Mouse (Mus musculus) liver, embryonic 15.5 days (tissue): Measurements from ENCODE around the gene Nfib. TPM values are rescaled to one million over a fixed set of nuclear protein-coding genes. Genes with fewer than 3 reads are reported as not detected.

Experiments
- ATAC-seq: fragments of 200-750 bp; cut with Nextera tagmentation; 2 replicates; pipeline ENCODE4 v1.8.0; 2017; ENCODE audit warnings: moderate number of reproducible peaks, mild to moderate bottlenecking, moderate library complexity; ENCODE audit not compliant: insufficient read depth
- H3K27ac ChIP-seq: fragments of 300-500 bp; sonication (generic); replicated peaks from 2 replicates; pipeline ENCODE4 v1.5.1; 2015; ENCODE audit warnings: mild to moderate bottlenecking, inconsistent platforms
- H3K27me3 ChIP-seq: fragments of 300-500 bp; sonication (generic); 2 replicates; pipeline ENCODE4 v1.6.1; 2015; ENCODE audit warnings: mild to moderate bottlenecking, inconsistent platforms
- H3K36me3 ChIP-seq: fragments of 300-500 bp; sonication (generic); replicated peaks from 2 replicates; pipeline ENCODE4 v1.6.1; 2015; ENCODE audit warnings: moderate library complexity, mild to moderate bottlenecking, inconsistent platforms
- H3K4me1 ChIP-seq: fragments of 300-500 bp; sonication (generic); replicated peaks from 2 replicates; pipeline ENCODE4 v1.6.1; 2015; ENCODE audit warnings: inconsistent platforms
- H3K4me2 ChIP-seq: fragments of 300-500 bp; sonication (generic); 2 replicates; pipeline ENCODE4 v1.6.1; 2015; ENCODE audit warnings: moderate library complexity, mild to moderate bottlenecking, inconsistent platforms
- H3K4me3 ChIP-seq: fragments of 300-500 bp; sonication (generic); replicated peaks from 2 replicates; pipeline ENCODE4 v1.5.1; 2015; ENCODE audit warnings: mild to moderate bottlenecking, inconsistent platforms
- H3K9ac ChIP-seq: fragments of 300-500 bp; sonication (generic); 2 replicates; pipeline ENCODE4 v1.6.1; 2015; ENCODE audit warnings: moderate library complexity, mild to moderate bottlenecking, inconsistent platforms
- H3K9me3 ChIP-seq: fragments of 300-500 bp; sonication (generic); replicated peaks from 2 replicates; pipeline ENCODE4 v1.6.1; 2016; ENCODE audit warnings: inconsistent platforms
- WGBS: fragments of 180-500 bp; shearing (Covaris S2); methylation state at CpG from one replicate; pipeline ENCODE4 v1.1.7; 2015; ENCODE audit warnings: mixed read lengths; ENCODE audit not compliant: insufficient replicate concordance; 5-methylcytosine and 5-hydroxymethylcytosine counted together
- polyA plus RNA-seq: library from polyadenylated mRNA; unstranded; fragments of >200 nt; fragmentation: Nextera tagmentation; extraction: Ambion mirVana; gene quantifications from 2 replicates; pipeline ENCODE4 v1.2.1, GENCODE M21; 2015

Gene Nfib
- polyA plus RNA-seq, 1 experiment from 2014 or later, result 4.7 TPM

- H3K27ac ChIP-seq, result no peak overlapping the region
Observed at GRCm38 (mm10) chr4:82503274-82504014, 202.1 kb downstream of the Nfib start.

GRCm38 (mm10) chr4:82502611-82503010 lies 202.9 kb downstream of the Nfib start:
- Histone ChIP-seq H3K4me3 (peak overlapping the region; percentile 14; the same call in 1 of the 2 replicates), H3K4me1 (peaks cover 6% of the 10 kb centered on the region), H3K9me3 (no peaks in the 10 kb centered on the region), H3K36me3 (0 out of 2 replicates have a peak, but pooled peaks cover 8% of the 10 kb centered on the region), H3K27ac (no peak overlapping the region), H3K27me3 (peaks cover 55% of the 10 kb centered on the region), H3K9ac (no peak overlapping the region), H3K4me2 (peak overlapping the region; percentile 38)
- no peak for ATAC-seq
- 55% methylated on average over 2 of the region's 2 CpGs for WGBS

More at GRCm38 (mm10) chr4:82503274-82504014, 202.1 kb downstream of the Nfib start:
- Histone ChIP-seq H3K9me3 (no peaks in the 10 kb centered on the region), H3K4me3 (peak overlapping the region; percentile 58), H3K4me1 (peaks cover 6% of the 10 kb centered on the region), H3K36me3 (no peaks in the 10 kb centered on the region), H3K4me2 (peak overlapping the region; percentile 38; the same call in 1 of the 2 replicates), H3K9ac (no peak overlapping the region), H3K27me3 (peaks cover 63% of the 10 kb centered on the region)
- no peak for ATAC-seq
- WGBS, result 23% methylated on average over 8 of the region's 8 CpGs

GRCm38 (mm10) chr4:82502012-82502411 lies 203.5 kb downstream of the Nfib start:
- Histone ChIP-seq H3K9ac (no peak overlapping the region), H3K4me3 (0 out of 2 replicates have a peak overlapping the region, but pooled peaks have one; percentile 9), H3K36me3 (0 out of 2 replicates have a peak, but pooled peaks cover 9% of the 10 kb centered on the region), H3K4me1 (peaks cover 6% of the 10 kb centered on the region), H3K4me2 (no peak overlapping the region), H3K9me3 (no peaks in the 10 kb centered on the region), H3K27me3 (peaks cover 49% of the 10 kb centered on the region), H3K27ac (no peak overlapping the region)
- 52% methylated on average over 5 of the region's 5 CpGs for WGBS
- ATAC-seq, result no peak

GRCm38 (mm10) chr4:82500578-82501098 lies 204.9 kb downstream of the Nfib start:
- H3K9ac ChIP-seq, result no peak overlapping the region
- WGBS, result 33% methylated on average over 5 of the region's 5 CpGs
- H3K4me3 ChIP-seq, result no peak overlapping the region
- no peak overlapping the region for H3K27ac ChIP-seq
- H3K36me3 ChIP-seq, result 0 out of 2 replicates have a peak, but pooled peaks cover 9% of the 10 kb centered on the region
- no peak overlapping the region for H3K4me2 ChIP-seq
- peaks cover 35% of the 10 kb centered on the region for H3K27me3 ChIP-seq
- peaks cover 4% of the 10 kb centered on the region; the same call in 1 of the 2 replicates for H3K4me1 ChIP-seq
- H3K9me3 ChIP-seq, result no peaks in the 10 kb centered on the region
- ATAC-seq, result no peak

- 47% methylated on average over 9 of the region's 9 CpGs for WGBS
- no peak overlapping the region for H3K9ac ChIP-seq
- no peak overlapping the region; the same call in 1 of the 2 replicates for H3K4me2 ChIP-seq
- H3K4me1 ChIP-seq, result 0 out of 2 replicates have a peak, but pooled peaks cover 4% of the 10 kb centered on the region
- 0 out of 2 replicates have a peak, but pooled peaks cover 9% of the 10 kb centered on the region for H3K36me3 ChIP-seq
- peaks cover 28% of the 10 kb centered on the region for H3K27me3 ChIP-seq
- H3K4me3 ChIP-seq, result no peak overlapping the region
- no peaks in the 10 kb centered on the region for H3K9me3 ChIP-seq
- no peak overlapping the region for H3K27ac ChIP-seq
- no peak for ATAC-seq
Observed at GRCm38 (mm10) chr4:82499725-82500577, 205.6 kb downstream of the Nfib start.

- Histone ChIP-seq H3K4me2 (no peak overlapping the region), H3K27me3 (peaks cover 21% of the 10 kb centered on the region), H3K9ac (no peak overlapping the region), H3K4me3 (no peak overlapping the region), H3K4me1 (0 out of 2 replicates have a peak, but pooled peaks cover 4% of the 10 kb centered on the region), H3K9me3 (no peaks in the 10 kb centered on the region), H3K27ac (no peak overlapping the region), H3K36me3 (0 out of 2 replicates have a peak, but pooled peaks cover 9% of the 10 kb centered on the region)
- no peak for ATAC-seq
- 65% methylated on average over 5 of the region's 5 CpGs for WGBS
Observed at GRCm38 (mm10) chr4:82499238-82499637, 206.3 kb downstream of the Nfib start.

DNA sequence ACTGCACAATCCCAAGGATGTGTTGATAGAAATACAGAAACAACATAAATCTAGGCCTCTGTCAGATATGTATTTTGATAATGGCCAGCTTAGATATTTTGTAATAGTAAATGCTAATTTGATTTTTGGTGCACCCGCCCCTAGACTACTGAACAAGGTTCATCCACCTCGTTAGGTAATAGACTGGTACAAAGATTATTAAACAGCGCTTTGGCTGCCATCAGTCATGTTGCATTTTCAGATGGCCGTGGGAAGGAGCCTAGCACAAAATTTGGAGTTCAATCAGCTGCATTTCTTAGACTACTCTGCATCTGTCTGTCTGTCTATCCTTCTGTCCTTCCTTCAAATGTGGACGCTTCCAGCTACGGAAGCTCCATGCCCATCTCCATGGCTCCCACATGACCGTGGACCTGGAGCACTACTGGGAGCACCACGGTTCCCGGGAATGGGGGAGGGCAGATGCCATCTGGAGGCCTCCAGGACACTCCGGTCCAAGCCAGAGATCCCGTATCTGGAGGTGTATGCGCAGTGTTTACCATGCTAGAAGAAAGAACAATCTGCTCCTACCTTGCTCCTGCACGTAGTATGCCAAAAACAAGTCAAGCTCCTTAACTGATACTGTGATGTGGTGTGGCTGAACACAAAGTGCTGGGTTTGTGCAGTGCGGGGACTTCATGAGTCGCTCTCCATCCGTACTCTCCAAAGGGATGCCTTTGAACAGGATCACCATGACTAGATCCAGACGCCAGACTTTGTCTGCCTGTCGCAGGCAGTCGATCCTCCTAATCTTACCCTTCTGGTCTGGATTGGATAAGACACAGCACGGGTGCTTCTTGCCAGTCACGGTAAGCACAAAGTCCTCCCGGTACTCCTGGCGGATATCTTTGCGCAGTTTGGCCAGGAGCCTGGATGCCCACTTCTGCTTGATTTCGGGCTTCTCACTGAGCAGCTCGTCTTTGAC lies 207.6 kb downstream of the Nfib start:
- no peak for ATAC-seq
- peaks cover 8% of the 10 kb centered on the region for H3K27me3 ChIP-seq
- no peak overlapping the region for H3K9ac ChIP-seq
- no peaks in the 10 kb centered on the region for H3K9me3 ChIP-seq
- 0 out of 2 replicates have a peak, but pooled peaks cover 9% of the 10 kb centered on the region for H3K36me3 ChIP-seq
- 72% methylated on average over 26 of the region's 26 CpGs for WGBS
- H3K4me1 ChIP-seq, result 0 out of 2 replicates have a peak, but pooled peaks cover 4% of the 10 kb centered on the region
- H3K4me2 ChIP-seq, result no peak overlapping the region
- H3K4me3 ChIP-seq, result no peak overlapping the region
- no peak overlapping the region for H3K27ac ChIP-seq

DNA sequence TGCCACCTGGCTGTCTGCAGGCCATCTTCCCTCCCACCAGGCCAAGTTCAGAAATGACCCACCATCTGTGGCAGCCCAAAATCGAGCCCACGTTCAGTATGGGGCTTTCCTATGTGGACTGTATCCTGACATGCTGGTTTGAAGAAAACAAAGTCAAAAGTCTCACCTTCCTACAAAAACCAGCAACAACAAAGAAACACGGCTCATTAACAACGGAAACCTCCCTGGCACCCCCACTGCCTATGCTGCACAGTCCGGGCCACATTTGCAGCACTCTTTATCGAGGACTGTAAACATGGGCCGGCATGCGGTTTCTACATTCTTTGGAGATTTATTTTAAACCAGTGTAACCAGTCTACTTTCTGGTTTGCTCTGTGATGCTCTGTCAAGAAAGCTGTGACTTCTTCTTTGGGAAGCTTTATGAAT lies 208.4 kb downstream of the Nfib start:
- Histone ChIP-seq H3K36me3 (0 out of 2 replicates have a peak, but pooled peaks cover 9% of the 10 kb centered on the region), H3K27me3 (peaks cover 2% of the 10 kb centered on the region; the same call in 1 of the 2 replicates), H3K4me3 (no peak overlapping the region), H3K4me1 (0 out of 2 replicates have a peak, but pooled peaks cover 4% of the 10 kb centered on the region), H3K27ac (no peak overlapping the region), H3K4me2 (no peak overlapping the region), H3K9ac (no peak overlapping the region), H3K9me3 (no peaks in the 10 kb centered on the region)
- ATAC-seq, result no peak
- WGBS, result 66% methylated on average over 8 of the region's 8 CpGs

DNA sequence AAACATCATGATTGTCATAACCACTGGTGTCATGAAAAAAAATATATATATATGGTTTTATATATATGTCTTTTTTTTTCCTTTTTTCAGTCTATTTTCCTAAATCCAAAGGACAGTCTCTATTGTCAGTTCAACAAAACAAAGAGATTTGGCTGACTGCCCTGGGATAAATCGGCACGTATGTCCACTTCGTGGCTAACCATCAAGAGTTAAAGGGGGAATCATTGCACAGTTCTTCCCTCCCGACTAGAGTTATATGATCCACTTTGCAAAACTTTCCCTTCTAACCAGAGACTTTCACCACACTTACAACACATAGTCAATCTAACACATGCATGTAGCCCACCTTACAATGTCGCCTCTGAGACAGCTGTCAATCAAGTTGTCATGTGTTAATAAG lies 209.2 kb downstream of the Nfib start:
- H3K27ac ChIP-seq, result no peak overlapping the region
- H3K4me3 ChIP-seq, result no peak overlapping the region
- 0 out of 2 replicates have a peak, but pooled peaks cover 4% of the 10 kb centered on the region for H3K4me1 ChIP-seq
- no peaks in the 10 kb centered on the region for H3K27me3 ChIP-seq
- H3K9ac ChIP-seq, result no peak overlapping the region
- WGBS, result 61% methylated on average over 5 of the region's 5 CpGs
- 0 out of 2 replicates have a peak, but pooled peaks cover 9% of the 10 kb centered on the region for H3K36me3 ChIP-seq
- H3K4me2 ChIP-seq, result no peak overlapping the region
- ATAC-seq, result no peak
- no peaks in the 10 kb centered on the region for H3K9me3 ChIP-seq

DNA sequence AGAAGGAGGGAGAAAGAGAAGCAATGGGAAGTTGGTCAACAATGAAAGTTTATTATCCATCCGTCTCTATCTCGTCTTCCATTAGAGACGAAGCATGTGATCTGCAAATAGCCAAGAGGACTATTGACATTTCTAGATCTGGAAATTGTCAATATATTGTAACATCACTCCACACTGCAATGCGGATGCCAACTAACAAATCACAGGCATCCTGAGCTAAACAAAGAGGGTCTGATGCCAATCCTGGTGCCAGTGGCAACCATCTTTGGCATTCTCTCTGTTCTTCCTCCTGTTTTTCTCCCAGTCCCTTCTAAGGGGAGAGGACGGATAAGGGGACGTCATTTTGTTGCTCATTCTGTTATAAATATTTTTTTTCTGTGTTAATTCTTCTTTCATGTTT lies 209.9 kb downstream of the Nfib start:
- Histone ChIP-seq H3K4me1 (0 out of 2 replicates have a peak, but pooled peaks cover 4% of the 10 kb centered on the region), H3K4me3 (no peak overlapping the region), H3K9me3 (no peaks in the 10 kb centered on the region), H3K27ac (no peak overlapping the region), H3K9ac (no peak overlapping the region), H3K27me3 (no peaks in the 10 kb centered on the region), H3K4me2 (no peak overlapping the region), H3K36me3 (0 out of 2 replicates have a peak, but pooled peaks cover 9% of the 10 kb centered on the region)
- 73% methylated on average over 6 of the region's 6 CpGs for WGBS
- ATAC-seq, result no peak
